Mouse (Mus musculus) heart, embryonic 10.5 days (tissue): Measurements from ENCODE around the gene Ntn5. TPM values are rescaled to one million over a fixed set of nuclear protein-coding genes. Genes with fewer than 3 reads are reported as not detected.
"Not testable (repeated sequence)": the region's sequence is repeated elsewhere in the genome, so short reads cannot be mapped to it uniquely, and the experiment has no call there.

Experiments used
- DNase-seq: peaks from one replicate; pipeline ENCODE4 v3.0.0-alpha.2; 2017; ENCODE audit warnings: low spot score
- H3K27ac ChIP-seq: fragments of 300-500 bp; sonication (generic); 2 replicates; pipeline ENCODE4 v1.5.1; 2016; ENCODE audit warnings: mild to moderate bottlenecking
- H3K27me3 ChIP-seq: fragments of 300-500 bp; sonication (generic); 2 replicates; pipeline ENCODE4 v1.6.1; 2016; ENCODE audit warnings: mild to moderate bottlenecking; ENCODE audit not compliant: poor library complexity, insufficient read depth, severe bottlenecking
- H3K36me3 ChIP-seq: fragments of 300-500 bp; sonication (generic); 2 replicates; pipeline ENCODE4 v1.6.1; 2016; ENCODE audit warnings: mild to moderate bottlenecking, moderate library complexity
- H3K4me1 ChIP-seq: fragments of 300-500 bp; sonication (generic); 2 replicates; pipeline ENCODE4 v1.6.1; 2016; ENCODE audit warnings: mild to moderate bottlenecking
- H3K4me3 ChIP-seq: fragments of 300-500 bp; sonication (generic); 2 replicates; pipeline ENCODE4 v1.5.1; 2016; ENCODE audit warnings: mild to moderate bottlenecking, moderate library complexity
- H3K9me3 ChIP-seq: fragments of 300-500 bp; sonication (generic); 2 replicates; pipeline ENCODE4 v1.6.1; 2016; ENCODE audit warnings: mild to moderate bottlenecking, moderate library complexity
- WGBS: fragments of 180-500 bp; shearing (Covaris S2); methylation state at CpG from one replicate; pipeline ENCODE4 v1.1.7; 2016; 5-methylcytosine and 5-hydroxymethylcytosine counted together
- polyA plus RNA-seq: library from polyadenylated mRNA; unstranded; fragments of >200 nt; fragmentation: Nextera tagmentation; extraction: Ambion mirVana; gene quantifications from 2 replicates; pipeline ENCODE4 v1.2.1, GENCODE M21; 2016

The Ntn5 gene
- polyA plus RNA-seq, 1 experiment from 2014 or later = 0.13 TPM

- H3K27ac ChIP-seq = peak overlapping the region; percentile 90
- H3K4me1 ChIP-seq = peaks cover 64% of the 10 kb centered on the region
- peak overlapping the region; percentile 61 for H3K4me3 ChIP-seq
- WGBS = 5% methylated on average over 28 of the region's 28 CpGs
- DNase-seq = peak; percentile 98
- peaks cover 8% of the 10 kb centered on the region; the same call in 1 of the 2 replicates for H3K27me3 ChIP-seq
- no peaks in the 10 kb centered on the region for H3K9me3 ChIP-seq
- no peaks in the 10 kb centered on the region for H3K36me3 ChIP-seq
These were observed 40.2 kb upstream of the Ntn5 start for GRCm38 (mm10) chr7:45643441-45644178.

- H3K4me1 ChIP-seq = peaks cover 63% of the 10 kb centered on the region
- 9% methylated on average over 18 of the region's 18 CpGs for WGBS
- no peaks in the 10 kb centered on the region for H3K9me3 ChIP-seq
- peaks cover 8% of the 10 kb centered on the region; the same call in 1 of the 2 replicates for H3K27me3 ChIP-seq
- H3K27ac ChIP-seq = peak overlapping the region; percentile 77
- peak overlapping the region; percentile 61 for H3K4me3 ChIP-seq
- DNase-seq = no peak
- H3K36me3 ChIP-seq = no peaks in the 10 kb centered on the region
These were observed 39.6 kb upstream of the Ntn5 start for GRCm38 (mm10) chr7:45644183-45644582.

GRCm38 (mm10) chr7:45644872-45645590 lies 38.8 kb upstream of the Ntn5 start:
- WGBS = 50% methylated on average over 6 of the region's 6 CpGs
- H3K9me3 ChIP-seq = no peaks in the 10 kb centered on the region
- peaks cover 61% of the 10 kb centered on the region for H3K4me1 ChIP-seq
- DNase-seq = no peak
- peaks cover 8% of the 10 kb centered on the region; the same call in 1 of the 2 replicates for H3K27me3 ChIP-seq
- H3K36me3 ChIP-seq = no peaks in the 10 kb centered on the region
- H3K4me3 ChIP-seq = peak overlapping the region; percentile 61; the same call in 1 of the 2 replicates
- peak overlapping the region; percentile 77; the same call in 1 of the 2 replicates for H3K27ac ChIP-seq

GRCm38 (mm10) chr7:45645591-45645971 lies 38.2 kb upstream of the Ntn5 start:
- Histone ChIP-seq H3K9me3 (no peaks in the 10 kb centered on the region), H3K27me3 (peaks cover 3% of the 10 kb centered on the region; the same call in 1 of the 2 replicates), H3K36me3 (no peaks in the 10 kb centered on the region), H3K4me3 (no peak overlapping the region), H3K4me1 (peaks cover 63% of the 10 kb centered on the region), H3K27ac (no peak overlapping the region)
- DNase-seq = no peak
- 86% methylated on average over 7 of the region's 7 CpGs for WGBS

GRCm38 (mm10) chr7:45646671-45647070 lies 37.2 kb upstream of the Ntn5 start:
- no peaks in the 10 kb centered on the region for H3K36me3 ChIP-seq
- H3K4me1 ChIP-seq = peaks cover 53% of the 10 kb centered on the region
- no peak overlapping the region for H3K4me3 ChIP-seq
- H3K27ac ChIP-seq = no peak overlapping the region
- no peaks in the 10 kb centered on the region for H3K27me3 ChIP-seq
- H3K9me3 ChIP-seq = no peaks in the 10 kb centered on the region
- WGBS = 74% methylated on average over 4 of the region's 4 CpGs
- DNase-seq = no peak

GRCm38 (mm10) chr7:45649351-45649750 lies 34.5 kb upstream of the Ntn5 start:
- no peak for DNase-seq
- no peaks in the 10 kb centered on the region for H3K9me3 ChIP-seq
- no peak overlapping the region for H3K4me3 ChIP-seq
- H3K27ac ChIP-seq = peak overlapping the region; percentile 85
- no peaks in the 10 kb centered on the region for H3K36me3 ChIP-seq
- H3K27me3 ChIP-seq = no peaks in the 10 kb centered on the region
- peaks cover 33% of the 10 kb centered on the region for H3K4me1 ChIP-seq
- WGBS = 46% methylated on average over 8 of the region's 8 CpGs

GRCm38 (mm10) chr7:45650484-45650883 lies 33.3 kb upstream of the Ntn5 start:
- not testable (repeated sequence) for DNase-seq, H3K9me3 ChIP-seq, H3K36me3 ChIP-seq, H3K4me3 ChIP-seq, H3K27me3 ChIP-seq
- Histone ChIP-seq H3K27ac (peak overlapping the region; percentile 85), H3K4me1 (peaks cover 29% of the 10 kb centered on the region)
- WGBS = 91% methylated on average over 20 of the region's 20 CpGs

- 23% methylated on average over 17 of the region's 17 CpGs for WGBS
- Histone ChIP-seq H3K4me3 (peak overlapping the region; percentile 43), H3K9me3 (no peaks in the 10 kb centered on the region), H3K36me3 (no peaks in the 10 kb centered on the region), H3K27me3 (no peaks in the 10 kb centered on the region), H3K4me1 (peaks cover 16% of the 10 kb centered on the region), H3K27ac (peak overlapping the region; percentile 60)
- no peak for DNase-seq
These were observed 29.3 kb upstream of the Ntn5 start for GRCm38 (mm10) chr7:45654424-45655047.

GRCm38 (mm10) chr7:45660746-45661478 lies 22.9 kb upstream of the Ntn5 start:
- Histone ChIP-seq H3K36me3 (no peaks in the 10 kb centered on the region), H3K4me3 (no peak overlapping the region), H3K27me3 (no peaks in the 10 kb centered on the region), H3K9me3 (no peaks in the 10 kb centered on the region), H3K4me1 (peaks cover 25% of the 10 kb centered on the region), H3K27ac (no peak overlapping the region)
- 81% methylated on average over 11 of the region's 11 CpGs for WGBS
- DNase-seq = no peak

- H3K4me3 ChIP-seq, H3K36me3 ChIP-seq, H3K27me3 ChIP-seq, DNase-seq, H3K27ac ChIP-seq, H3K9me3 ChIP-seq: not testable (repeated sequence)
- H3K4me1 ChIP-seq = peaks cover 25% of the 10 kb centered on the region
- WGBS = 88% methylated on average over 6 of the region's 6 CpGs
These were observed 22.1 kb upstream of the Ntn5 start for GRCm38 (mm10) chr7:45661702-45662101.

GRCm38 (mm10) chr7:45665303-45666138 lies 18.3 kb upstream of the Ntn5 start:
- no peaks in the 10 kb centered on the region for H3K9me3 ChIP-seq
- DNase-seq = no peak
- no peak overlapping the region for H3K27ac ChIP-seq
- WGBS = 58% methylated on average over 13 of the region's 13 CpGs
- H3K27me3 ChIP-seq = no peaks in the 10 kb centered on the region
- H3K4me3 ChIP-seq = no peak overlapping the region
- no peaks in the 10 kb centered on the region for H3K36me3 ChIP-seq
- H3K4me1 ChIP-seq = peaks cover 25% of the 10 kb centered on the region

GRCm38 (mm10) chr7:45666161-45666560 lies 17.7 kb upstream of the Ntn5 start, which contains the start of gene Fut2:
Gene Fut2 (minus strand): TSS chr7:45666394.
- no peak for DNase-seq
- no peak within 1 kb of the TSS for H3K27ac ChIP-seq
- H3K4me3 ChIP-seq = no peak within 1 kb of the TSS
- no peaks in the 10 kb centered on the region for H3K36me3 ChIP-seq
- peaks cover 25% of the 10 kb centered on the region for H3K4me1 ChIP-seq
- H3K27me3 ChIP-seq = no peaks in the 10 kb centered on the region
- no peaks in the 10 kb centered on the region for H3K9me3 ChIP-seq
- WGBS = 82% methylated on average over 7 of the region's 7 CpGs
